Mouse (Mus musculus) kidney, adult 2 months (tissue): ENCODE data around the gene Mdga1. TPM values are rescaled to one million over a fixed set of nuclear protein-coding genes. Genes with fewer than 3 reads are reported as not detected.

Experiments used
- DNase-seq: peaks from one replicate; pipeline ENCODE4 v3.0.0; 2021
- H3K27ac ChIP-seq: fragments of 200-500 bp; 2 replicates; pipeline ENCODE4 v1.5.1; 2012; ENCODE audit warnings: low read depth, low read length, control low read depth, inconsistent platforms; ENCODE audit not compliant: insufficient read depth
- H3K27me3 ChIP-seq: fragments of 200-500 bp; replicated peaks from 2 replicates; pipeline ENCODE4 v1.6.1; 2012; ENCODE audit warnings: mild to moderate bottlenecking, moderate library complexity, low read length, inconsistent platforms; ENCODE audit not compliant: control insufficient read depth, insufficient read depth
- H3K36me3 ChIP-seq: fragments of 200-500 bp; 2 replicates; pipeline ENCODE4 v1.6.1; 2012; ENCODE audit warnings: mild to moderate bottlenecking, moderate library complexity, low read length, inconsistent platforms; ENCODE audit not compliant: control insufficient read depth, insufficient read depth
- H3K4me1 ChIP-seq: fragments of 200-500 bp; 2 replicates; pipeline ENCODE4 v1.6.1; 2011; ENCODE audit warnings: low read length; ENCODE audit not compliant: control insufficient read depth, insufficient read depth
- H3K4me3 ChIP-seq: fragments of 200-500 bp; 2 replicates; pipeline ENCODE4 v1.5.1; 2011; ENCODE audit warnings: mild to moderate bottlenecking, low read depth, low read length, control low read depth; ENCODE audit not compliant: insufficient read depth
- CTCF ChIP-seq: fragments of 200-500 bp; conservative IDR thresholded peaks from 2 replicates; pipeline ENCODE4 v1.5.1; 2011; ENCODE audit warnings: low read depth, mild to moderate bottlenecking, control low read depth, low read length, moderate library complexity, mixed read lengths; ENCODE audit not compliant: insufficient read depth, insufficient read length
- POLR2A ChIP-seq: fragments of 200-500 bp; IDR thresholded peaks from one replicate; pipeline ENCODE4 v1.6.1; 2011; ENCODE audit warnings: low read depth, low read length, control low read depth
- WGBS: fragments of 180-500 bp; shearing (Covaris S2); methylation state at CpG from one replicate; pipeline ENCODE4 v1.1.7; 2018; 5-methylcytosine and 5-hydroxymethylcytosine counted together
- polyA plus RNA-seq: library from polyadenylated mRNA; depleted of rRNA; stranded (reverse); fragments of >200 nt; gene quantifications from 2 replicates; pipeline ENCODE4 v1.2.3, GENCODE M21; 2012

Mdga1 gene
- polyA plus RNA-seq, 1 experiment: 1.3 TPM

- H3K36me3 ChIP-seq: no peaks in the 10 kb centered on the region
- no peak for TF ChIP-seq POLR2A
- no peak for TF ChIP-seq CTCF
- H3K4me3 ChIP-seq: no peak overlapping the region
- no peaks in the 10 kb centered on the region; the same call in 1 of the 2 replicates for H3K27me3 ChIP-seq
- 86% methylated on average over 7 of the region's 7 CpGs for whole genome bisulfite sequencing
- DNase-seq: no peak
- H3K27ac ChIP-seq: no peak overlapping the region
- H3K4me1 ChIP-seq: no peaks in the 10 kb centered on the region
Measured at GRCm38 (mm10) chr17:29890451-29891110, 79.3 kb downstream of the Mdga1 start.

GRCm38 (mm10) chr17:29888981-29889980 is 80.6 kb downstream of the Mdga1 start:
- 3% methylated on average over 67 of the region's 67 CpGs for WGBS
- Histone ChIP-seq H3K27me3 (no peaks in the 10 kb centered on the region; the same call in 1 of the 2 replicates), H3K36me3 (no peaks in the 10 kb centered on the region), H3K27ac (no peak overlapping the region), H3K4me1 (no peaks in the 10 kb centered on the region), H3K4me3 (peak overlapping the region; percentile 56)
- TF ChIP-seq CTCF (no peak), POLR2A (no peak)
- DNase-seq: peak; percentile 19

- no peaks in the 10 kb centered on the region for H3K4me1 ChIP-seq
- TF ChIP-seq POLR2A (no peak), CTCF (no peak)
- WGBS: under 1% methylated on average over 86 of the region's 93 CpGs
- H3K27ac ChIP-seq: no peak overlapping the region
- peak; percentile 33 for DNase-seq
- no peaks in the 10 kb centered on the region for H3K36me3 ChIP-seq
- no peaks in the 10 kb centered on the region; the same call in 1 of the 2 replicates for H3K27me3 ChIP-seq
- peak overlapping the region; percentile 56 for H3K4me3 ChIP-seq
Measured at GRCm38 (mm10) chr17:29887881-29888826, 81.7 kb downstream of the Mdga1 start.

- H3K27ac ChIP-seq: no peak overlapping the region
- TF ChIP-seq POLR2A (no peak), CTCF (no peak)
- no peaks in the 10 kb centered on the region; the same call in 1 of the 2 replicates for H3K27me3 ChIP-seq
Measured at GRCm38 (mm10) chr17:29887271-29887880, 82.5 kb downstream of the Mdga1 start.

GRCm38 (mm10) chr17:29886655-29887251 is 83.1 kb downstream of the Mdga1 start:
- 2% methylated on average over 39 of the region's 39 CpGs for WGBS
- no peaks in the 10 kb centered on the region; the same call in 1 of the 2 replicates for H3K27me3 ChIP-seq
- H3K27ac ChIP-seq: no peak overlapping the region
- TF ChIP-seq CTCF (no peak), POLR2A (no peak)
- peak overlapping the region; percentile 56; the same call in 1 of the 2 replicates for H3K4me3 ChIP-seq
- H3K36me3 ChIP-seq: no peaks in the 10 kb centered on the region
- DNase-seq: peak; percentile 14
- no peaks in the 10 kb centered on the region for H3K4me1 ChIP-seq

More at GRCm38 (mm10) chr17:29887271-29887880, 82.5 kb downstream of the Mdga1 start:
- WGBS: under 1% methylated on average over 56 of the region's 57 CpGs
- DNase-seq: peak; percentile 23
- no peaks in the 10 kb centered on the region for H3K36me3 ChIP-seq
- H3K4me1 ChIP-seq: no peaks in the 10 kb centered on the region
- peak overlapping the region; percentile 56 for H3K4me3 ChIP-seq

GRCm38 (mm10) chr17:29886061-29886460 is 83.8 kb downstream of the Mdga1 start:
- peak; percentile 41 for DNase-seq
- H3K4me1 ChIP-seq: no peaks in the 10 kb centered on the region
- 10% methylated on average over 4 of the region's 4 CpGs for WGBS
- H3K36me3 ChIP-seq: no peaks in the 10 kb centered on the region
- no peak overlapping the region for H3K4me3 ChIP-seq
- no peaks in the 10 kb centered on the region; the same call in 1 of the 2 replicates for H3K27me3 ChIP-seq
- TF ChIP-seq CTCF (no peak), POLR2A (no peak)
- no peak overlapping the region for H3K27ac ChIP-seq
